Mouse (Mus musculus): ENCODE measurements at regions not wholly inside any gene's neighbourhood (a gene's known extent, or its start where the extent isn't known, plus 50 kb on each side); places are given as distances from the start of the nearest gene placed in this dataset.

- no peak for DNase-seq (ENCODE audit: low spot score in 2 of 2)
These were observed 354.7 kb downstream of the Ice1 start for GRCm38 (mm10) chr13:70282731-70283130.

GRCm38 (mm10) chr13:70283231-70283630 lies 354.2 kb downstream of the Ice1 start:
- DNase-seq (ENCODE audit: low spot score in 2 of 2), result no peak

GRCm38 (mm10) chr13:70292713-70293112 lies 344.7 kb downstream of the Ice1 start:
- DNase-seq (ENCODE audit: low spot score in 2 of 2), result no peak

- no peak for DNase-seq (ENCODE audit: low spot score in 2 of 2)
These were observed 333.4 kb downstream of the Ice1 start for GRCm38 (mm10) chr13:70303953-70304525.

- no peak for DNase-seq (ENCODE audit: low spot score in 2 of 2)
These were observed 326.9 kb downstream of the Ice1 start for GRCm38 (mm10) chr13:70310516-70310915.

- no peak for DNase-seq (ENCODE audit: low spot score in 2 of 2)
These were observed 326.0 kb downstream of the Ice1 start for GRCm38 (mm10) chr13:70311226-70312055.

GRCm38 (mm10) chr13:70313205-70313604 lies 324.2 kb downstream of the Ice1 start:
- no peak for DNase-seq (ENCODE audit: low spot score in 2 of 2)

- DNase-seq (ENCODE audit: low spot score in 2 of 2), result no peak
These were observed 313.9 kb downstream of the Ice1 start for GRCm38 (mm10) chr13:70323537-70323936.

- DNase-seq (ENCODE audit: low spot score in 2 of 2), result no peak
These were observed 301.4 kb downstream of the Ice1 start for GRCm38 (mm10) chr13:70336069-70336468.

- DNase-seq (ENCODE audit: low spot score in 2 of 2), result no peak
These were observed 297.0 kb downstream of the Ice1 start for GRCm38 (mm10) chr13:70340437-70340836.

- no peak for DNase-seq (ENCODE audit: low spot score in 2 of 2)
These were observed 294.2 kb downstream of the Ice1 start for GRCm38 (mm10) chr13:70343191-70343734.

- no peak for DNase-seq (ENCODE audit: low spot score in 2 of 2)
These were observed 293.5 kb downstream of the Ice1 start for GRCm38 (mm10) chr13:70343911-70344310.

- DNase-seq (ENCODE audit: low spot score in 2 of 2), result no peak
These were observed 293.1 kb downstream of the Ice1 start for GRCm38 (mm10) chr13:70344311-70344710.

- no peak for DNase-seq (ENCODE audit: low spot score in 2 of 2)
These were observed 289.0 kb downstream of the Ice1 start for GRCm38 (mm10) chr13:70348456-70348855.

GRCm38 (mm10) chr13:70348965-70349364 lies 288.5 kb downstream of the Ice1 start:
- DNase-seq (ENCODE audit: low spot score in 2 of 2), result no peak

GRCm38 (mm10) chr13:70369647-70370046 lies 267.8 kb downstream of the Ice1 start:
- DNase-seq (ENCODE audit: low spot score in 2 of 2), result no peak

- DNase-seq (ENCODE audit: low spot score in 2 of 2), result no peak
These were observed 256.7 kb downstream of the Ice1 start for GRCm38 (mm10) chr13:70380772-70381171.

GRCm38 (mm10) chr13:70385292-70385691 lies 252.1 kb downstream of the Ice1 start:
- no peak for DNase-seq (ENCODE audit: low spot score in 2 of 2)

- DNase-seq (ENCODE audit: low spot score in 2 of 2), result no peak
These were observed 224.6 kb downstream of the Ice1 start for GRCm38 (mm10) chr13:70412788-70413187.

GRCm38 (mm10) chr13:70418156-70418555 lies 219.3 kb downstream of the Ice1 start:
- no peak for DNase-seq (ENCODE audit: low spot score in 2 of 2)

- no peak for DNase-seq (ENCODE audit: low spot score in 2 of 2)
These were observed 198.0 kb downstream of the Ice1 start for GRCm38 (mm10) chr13:70439419-70439818.

- no peak for DNase-seq (ENCODE audit: low spot score in 2 of 2)
These were observed 190.5 kb downstream of the Ice1 start for GRCm38 (mm10) chr13:70446940-70447339.

All from cerebellum, postnatal 4 days (tissue).